In genomic region chr4:149460475-149460874, GRCm38 (mm10) we compare ENCODE assay signal across 1 mouse cellular context.
TF ChIP-seq lines count a peak whose summit lies in the region.

No protein-coding gene starts in this region.

TF ChIP-seq in MEL, 35 proteins besides CTCF, POLR2A, EP300 and RAD21:
- TF ChIP-seq SMC3 (IDR thresholded peaks at IDR 0.05; ENCODE audit: low read depth, low read length): peak; percentile 35; the same call in 1 of the 2 replicates
